Mouse (Mus musculus): ENCODE measurements around the gene Pld1. TPM values are rescaled to one million over a fixed set of nuclear protein-coding genes. Genes with fewer than 3 reads are reported as not detected.
A peak's percentile ranks its signal among the peaks of the same experiment; 100 is the strongest.

The Pld1 gene
- polyA plus RNA-seq, 1 experiment from 2014 or later: 3.3 TPM

GRCm38 (mm10) chr3:27985344-27985743, 46.8 kb downstream of the Pld1 start:
- no peaks in the 10 kb centered on the region for H3K27me3 ChIP-seq (ENCODE audit: control insufficient read depth, insufficient read depth, low read length)
- H3K9me3 ChIP-seq (replicated peaks; ENCODE audit: control insufficient read depth, low read length): no peaks in the 10 kb centered on the region
- WGBS: 95% methylated on average over 5 of the region's 5 CpGs
- DNase-seq (ENCODE audit: low spot score) (no peak), ATAC-seq (replicated peaks; ENCODE audit: insufficient number of reproducible peaks, low FRiP score, low TSS enrichment, low read depth) (no peak)
- H3K4me1 ChIP-seq (ENCODE audit: control insufficient read depth, insufficient read depth, low read length): no peaks in the 10 kb centered on the region
- no peak overlapping the region for H3K4me3 ChIP-seq (ENCODE audit: low read depth, low read length)
- no peak overlapping the region for H3K27ac ChIP-seq (replicated peaks; ENCODE audit: low read depth, low read length)
- H3K4me2 ChIP-seq (ENCODE audit: low read depth, low read length): no peak overlapping the region
- H3K9ac ChIP-seq (replicated peaks; ENCODE audit: low read length): no peak overlapping the region
- H3K36me3 ChIP-seq (replicated peaks; ENCODE audit: control insufficient read depth, insufficient read depth, low read depth, low read length): no peaks in the 10 kb centered on the region

GRCm38 (mm10) chr3:27987891-27988536, 49.5 kb downstream of the Pld1 start:
- no peaks in the 10 kb centered on the region for H3K9me3 ChIP-seq (replicated peaks; ENCODE audit: control insufficient read depth, low read length)
- no peak overlapping the region for H3K4me2 ChIP-seq (ENCODE audit: low read depth, low read length)
- H3K27ac ChIP-seq (replicated peaks; ENCODE audit: low read depth, low read length): no peak overlapping the region; the same call in 1 of the 2 replicates
- ATAC-seq (replicated peaks; ENCODE audit: insufficient number of reproducible peaks, low FRiP score, low TSS enrichment, low read depth) (no peak), DNase-seq (ENCODE audit: low spot score) (no peak)
- no peaks in the 10 kb centered on the region for H3K4me1 ChIP-seq (ENCODE audit: control insufficient read depth, insufficient read depth, low read length)
- H3K9ac ChIP-seq (replicated peaks; ENCODE audit: low read length): no peak overlapping the region
- no peaks in the 10 kb centered on the region for H3K27me3 ChIP-seq (ENCODE audit: control insufficient read depth, insufficient read depth, low read length)
- H3K4me3 ChIP-seq (ENCODE audit: low read depth, low read length): no peak overlapping the region
- WGBS: 66% methylated on average over 8 of the region's 8 CpGs
- H3K36me3 ChIP-seq (replicated peaks; ENCODE audit: control insufficient read depth, insufficient read depth, low read depth, low read length): no peaks in the 10 kb centered on the region

GRCm38 (mm10) chr3:27991100-27991703, 52.7 kb downstream of the Pld1 start:
- H3K4me1 ChIP-seq (ENCODE audit: control insufficient read depth, insufficient read depth, low read length): no peaks in the 10 kb centered on the region
- 65% methylated on average over 2 of the region's 2 CpGs for WGBS
- no peak overlapping the region for H3K4me3 ChIP-seq (ENCODE audit: low read depth, low read length)
- no peak overlapping the region for H3K9ac ChIP-seq (replicated peaks; ENCODE audit: low read length)
- H3K27ac ChIP-seq (replicated peaks; ENCODE audit: low read depth, low read length): no peak overlapping the region
- DNase-seq (ENCODE audit: low spot score): no peak
- ATAC-seq (replicated peaks; ENCODE audit: insufficient number of reproducible peaks, low FRiP score, low TSS enrichment, low read depth): no peak
- H3K9me3 ChIP-seq (replicated peaks; ENCODE audit: control insufficient read depth, low read length): no peaks in the 10 kb centered on the region
- no peaks in the 10 kb centered on the region for H3K27me3 ChIP-seq (ENCODE audit: control insufficient read depth, insufficient read depth, low read length)
- H3K36me3 ChIP-seq (replicated peaks; ENCODE audit: control insufficient read depth, insufficient read depth, low read depth, low read length): no peaks in the 10 kb centered on the region
- no peak overlapping the region for H3K4me2 ChIP-seq (ENCODE audit: low read depth, low read length)

- WGBS: 88% methylated on average over 8 of the region's 8 CpGs
- no peaks in the 10 kb centered on the region for H3K4me1 ChIP-seq (ENCODE audit: control insufficient read depth, insufficient read depth, low read length)
These were observed 55.9 kb downstream of the Pld1 start for GRCm38 (mm10) chr3:27994175-27994990.

GRCm38 (mm10) chr3:28004321-28004720, 65.8 kb downstream of the Pld1 start:
- Histone ChIP-seq H3K4me3 (ENCODE audit: low read depth, low read length) (no peak overlapping the region), H3K9me3 (replicated peaks; ENCODE audit: control insufficient read depth, low read length) (no peaks in the 10 kb centered on the region), H3K27ac (replicated peaks; ENCODE audit: low read depth, low read length) (no peak overlapping the region), H3K27me3 (ENCODE audit: control insufficient read depth, insufficient read depth, low read length) (no peaks in the 10 kb centered on the region), H3K9ac (replicated peaks; ENCODE audit: low read length) (no peak overlapping the region), H3K36me3 (replicated peaks; ENCODE audit: control insufficient read depth, insufficient read depth, low read depth, low read length) (no peaks in the 10 kb centered on the region), H3K4me2 (ENCODE audit: low read depth, low read length) (no peak overlapping the region), H3K4me1 (ENCODE audit: control insufficient read depth, insufficient read depth, low read length) (no peaks in the 10 kb centered on the region)
- WGBS: 73% methylated on average over 6 of the region's 6 CpGs
- DNase-seq (ENCODE audit: low spot score) (no peak), ATAC-seq (replicated peaks; ENCODE audit: insufficient number of reproducible peaks, low FRiP score, low TSS enrichment, low read depth) (no peak)

More at GRCm38 (mm10) chr3:27994175-27994990, 55.9 kb downstream of the Pld1 start:
- no peak overlapping the region for H3K27ac ChIP-seq (replicated peaks; ENCODE audit: low read depth, low read length)
- H3K9me3 ChIP-seq (replicated peaks; ENCODE audit: control insufficient read depth, low read length): no peaks in the 10 kb centered on the region
- ATAC-seq (replicated peaks; ENCODE audit: insufficient number of reproducible peaks, low FRiP score, low TSS enrichment, low read depth) (no peak), DNase-seq (ENCODE audit: low spot score) (no peak)
- H3K4me3 ChIP-seq (ENCODE audit: low read depth, low read length): no peak overlapping the region
- no peaks in the 10 kb centered on the region for H3K36me3 ChIP-seq (replicated peaks; ENCODE audit: control insufficient read depth, insufficient read depth, low read depth, low read length)
- H3K4me2 ChIP-seq (ENCODE audit: low read depth, low read length): no peak overlapping the region
- no peak overlapping the region for H3K9ac ChIP-seq (replicated peaks; ENCODE audit: low read length)
- H3K27me3 ChIP-seq (ENCODE audit: control insufficient read depth, insufficient read depth, low read length): no peaks in the 10 kb centered on the region

GRCm38 (mm10) chr3:28007684-28008083, 69.2 kb downstream of the Pld1 start:
- no peak overlapping the region for H3K9ac ChIP-seq (replicated peaks; ENCODE audit: low read length)
- H3K27ac ChIP-seq (replicated peaks; ENCODE audit: low read depth, low read length): no peak overlapping the region
- H3K4me3 ChIP-seq (ENCODE audit: low read depth, low read length): no peak overlapping the region
- ATAC-seq (replicated peaks; ENCODE audit: insufficient number of reproducible peaks, low FRiP score, low TSS enrichment, low read depth) (no peak), DNase-seq (ENCODE audit: low spot score) (no peak)
- H3K4me1 ChIP-seq (ENCODE audit: control insufficient read depth, insufficient read depth, low read length): no peaks in the 10 kb centered on the region
- H3K9me3 ChIP-seq (replicated peaks; ENCODE audit: control insufficient read depth, low read length): no peaks in the 10 kb centered on the region
- no peaks in the 10 kb centered on the region for H3K36me3 ChIP-seq (replicated peaks; ENCODE audit: control insufficient read depth, insufficient read depth, low read depth, low read length)
- WGBS: 81% methylated on average over 11 of the region's 11 CpGs
- no peak overlapping the region for H3K4me2 ChIP-seq (ENCODE audit: low read depth, low read length)
- no peaks in the 10 kb centered on the region for H3K27me3 ChIP-seq (ENCODE audit: control insufficient read depth, insufficient read depth, low read length)

- DNase-seq (ENCODE audit: low spot score) (peak; percentile 48), ATAC-seq (replicated peaks; ENCODE audit: insufficient number of reproducible peaks, low FRiP score, low TSS enrichment, low read depth) (no peak)
- no peak overlapping the region for H3K4me2 ChIP-seq (ENCODE audit: low read depth, low read length)
- H3K27me3 ChIP-seq (ENCODE audit: control insufficient read depth, insufficient read depth, low read length): no peaks in the 10 kb centered on the region
- H3K27ac ChIP-seq (replicated peaks; ENCODE audit: low read depth, low read length): no peak overlapping the region
- H3K4me3 ChIP-seq (ENCODE audit: low read depth, low read length): no peak overlapping the region
- no peak overlapping the region for H3K9ac ChIP-seq (replicated peaks; ENCODE audit: low read length)
- H3K36me3 ChIP-seq (replicated peaks; ENCODE audit: control insufficient read depth, insufficient read depth, low read depth, low read length): no peaks in the 10 kb centered on the region
- no peaks in the 10 kb centered on the region for H3K9me3 ChIP-seq (replicated peaks; ENCODE audit: control insufficient read depth, low read length)
- no peaks in the 10 kb centered on the region for H3K4me1 ChIP-seq (ENCODE audit: control insufficient read depth, insufficient read depth, low read length)
- WGBS: 76% methylated on average over 4 of the region's 4 CpGs
These were observed 69.9 kb downstream of the Pld1 start for GRCm38 (mm10) chr3:28008369-28008768.

GRCm38 (mm10) chr3:28012177-28012576, 73.7 kb downstream of the Pld1 start:
- H3K36me3 ChIP-seq (replicated peaks; ENCODE audit: control insufficient read depth, insufficient read depth, low read depth, low read length): no peaks in the 10 kb centered on the region
- H3K27me3 ChIP-seq (ENCODE audit: control insufficient read depth, insufficient read depth, low read length): no peaks in the 10 kb centered on the region
- H3K9me3 ChIP-seq (replicated peaks; ENCODE audit: control insufficient read depth, low read length): no peaks in the 10 kb centered on the region
- no peak overlapping the region for H3K9ac ChIP-seq (replicated peaks; ENCODE audit: low read length)
- no peak overlapping the region for H3K27ac ChIP-seq (replicated peaks; ENCODE audit: low read depth, low read length)
- no peak for ATAC-seq (replicated peaks; ENCODE audit: insufficient number of reproducible peaks, low FRiP score, low TSS enrichment, low read depth)
- DNase-seq (ENCODE audit: low spot score): no peak
- H3K4me2 ChIP-seq (ENCODE audit: low read depth, low read length): no peak overlapping the region
- 83% methylated on average over 7 of the region's 7 CpGs for WGBS
- H3K4me3 ChIP-seq (ENCODE audit: low read depth, low read length): no peak overlapping the region
- no peaks in the 10 kb centered on the region for H3K4me1 ChIP-seq (ENCODE audit: control insufficient read depth, insufficient read depth, low read length)
